Mouse (Mus musculus): ENCODE results near the gene Ddx4.

Gene Ddx4

DNA sequence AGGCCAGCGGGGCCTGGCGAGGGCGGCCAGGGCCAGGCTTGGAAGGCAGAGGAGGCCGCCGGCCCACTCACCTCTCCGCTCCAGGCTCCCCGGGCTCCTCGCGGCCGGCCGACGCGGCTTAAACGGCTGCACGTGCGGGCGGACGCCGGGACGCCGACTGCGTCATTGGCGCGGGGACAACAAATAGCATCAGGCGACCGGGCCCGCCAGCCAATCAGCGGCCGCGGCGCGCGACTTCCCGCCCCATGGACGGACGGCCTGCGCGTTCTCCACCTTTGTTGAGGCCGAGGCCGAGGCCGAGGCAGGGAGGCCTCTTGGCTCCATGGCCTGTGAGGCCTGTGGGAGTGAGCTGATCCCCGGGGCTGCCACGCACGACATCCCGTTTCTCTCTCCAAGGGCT lies at the start of gene Ddx4:
Gene Ddx4, minus strand, starts transcription at position 271 of the 400 bp plus-strand sequence.
- DNase-seq (ENCODE audit: low spot score), result no peak

DNA sequence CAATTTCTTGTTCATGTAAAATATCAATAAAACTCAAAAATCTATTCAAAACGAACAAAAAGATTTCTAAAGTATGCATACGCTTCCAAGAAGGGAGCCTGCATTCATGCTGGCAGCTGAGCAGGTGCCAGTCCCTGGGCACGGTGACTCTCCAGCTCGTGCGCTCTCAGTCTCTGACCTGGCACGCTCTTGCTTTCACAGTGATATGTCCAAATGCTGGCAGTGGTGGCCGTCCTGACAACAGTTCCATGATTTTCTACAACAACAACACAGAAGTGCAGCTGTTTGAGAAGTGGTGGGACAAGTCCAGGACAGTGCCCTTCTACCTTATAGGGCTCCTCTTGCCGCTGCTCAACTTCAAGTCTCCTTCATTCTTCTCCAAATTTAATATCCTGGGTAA lies 49.0 kb upstream of the Ddx4 start:
- DNase-seq (ENCODE audit: low spot score), result no peak

DNA sequence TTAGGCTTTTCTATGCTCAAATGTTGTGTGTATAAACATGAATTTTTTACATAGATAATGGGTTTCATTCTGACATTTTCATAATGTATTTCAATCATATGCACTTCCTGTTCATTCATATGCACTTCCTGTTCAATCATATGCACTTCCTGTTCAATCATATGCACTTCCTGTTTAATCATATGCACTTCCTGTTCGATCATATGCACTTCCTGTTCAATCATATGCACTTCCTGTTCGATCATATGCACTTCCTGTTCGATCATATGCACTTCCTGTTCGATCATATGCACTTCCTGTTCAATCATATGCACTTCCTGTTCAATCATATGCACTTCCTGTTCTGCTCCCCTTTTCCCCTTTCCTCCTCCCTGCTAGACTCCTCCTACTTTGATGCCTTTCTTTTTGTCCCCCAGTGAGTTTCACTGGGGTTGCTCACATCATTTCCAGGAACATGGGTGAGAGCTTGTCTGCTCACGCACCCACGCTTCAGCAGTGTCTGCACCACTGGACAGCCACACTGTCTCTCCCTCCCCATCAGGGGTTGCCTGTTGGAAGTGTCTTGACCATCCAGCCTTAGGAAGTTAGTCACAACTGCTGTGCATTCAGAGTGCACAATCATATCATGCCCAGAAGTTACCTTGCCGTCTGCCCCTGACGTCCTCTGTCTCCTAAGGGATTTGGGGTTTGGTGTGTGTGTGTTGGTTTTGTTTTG lies 43.4 kb upstream of the Ddx4 start:
- DNase-seq (ENCODE audit: low spot score), result no peak

DNA sequence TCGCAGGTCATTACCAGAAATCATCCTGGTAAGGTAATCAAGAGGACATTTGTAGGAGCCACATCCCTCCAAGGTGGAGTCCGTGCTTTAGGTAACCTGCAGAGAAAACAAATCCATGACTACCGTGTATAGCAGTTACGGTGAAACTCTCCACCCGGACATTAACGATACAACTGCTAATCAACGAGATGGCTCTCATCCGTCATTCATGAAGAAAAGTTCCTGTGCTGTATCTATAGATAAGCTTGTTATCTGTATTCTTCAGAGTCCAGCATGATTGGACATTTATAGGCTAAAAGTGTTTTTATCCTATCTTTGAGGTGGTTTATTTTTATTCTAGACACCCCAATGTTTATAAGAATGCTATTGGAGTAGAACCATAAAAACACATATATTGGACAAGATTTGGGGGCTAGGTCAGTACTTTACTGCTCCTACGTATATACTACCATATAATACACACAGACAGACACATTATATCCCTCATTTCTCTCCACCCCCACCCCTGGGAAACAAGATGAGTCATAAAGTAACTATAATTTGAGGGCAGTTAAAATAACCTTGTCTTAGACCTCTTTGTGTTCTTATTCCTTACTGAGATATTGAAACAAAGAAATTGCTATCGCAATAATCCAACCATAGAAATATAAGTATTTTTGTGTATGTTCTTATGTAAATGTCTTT lies 40.7 kb upstream of the Ddx4 start:
- no peak for DNase-seq (ENCODE audit: low spot score)

DNA sequence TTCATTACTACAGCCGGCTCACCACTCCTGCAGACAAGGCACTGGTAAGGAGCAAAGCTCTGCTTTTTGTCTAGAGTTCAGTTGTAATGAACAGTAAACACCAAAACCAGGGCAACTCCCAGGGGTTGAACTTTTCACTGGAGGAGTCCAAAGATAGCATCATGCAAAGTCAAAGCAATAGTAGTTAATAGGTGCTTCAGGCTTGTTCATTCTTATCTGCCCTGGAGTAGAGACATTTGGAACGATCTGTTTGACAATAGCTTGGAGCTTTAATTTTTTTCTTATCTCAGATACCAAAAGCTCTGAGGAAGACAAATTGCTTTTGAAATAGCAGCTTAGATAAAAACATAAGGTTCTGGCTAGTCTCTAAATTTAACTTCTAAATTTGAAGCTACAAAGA lies 33.9 kb upstream of the Ddx4 start:
- no peak for DNase-seq (ENCODE audit: low spot score)

DNA sequence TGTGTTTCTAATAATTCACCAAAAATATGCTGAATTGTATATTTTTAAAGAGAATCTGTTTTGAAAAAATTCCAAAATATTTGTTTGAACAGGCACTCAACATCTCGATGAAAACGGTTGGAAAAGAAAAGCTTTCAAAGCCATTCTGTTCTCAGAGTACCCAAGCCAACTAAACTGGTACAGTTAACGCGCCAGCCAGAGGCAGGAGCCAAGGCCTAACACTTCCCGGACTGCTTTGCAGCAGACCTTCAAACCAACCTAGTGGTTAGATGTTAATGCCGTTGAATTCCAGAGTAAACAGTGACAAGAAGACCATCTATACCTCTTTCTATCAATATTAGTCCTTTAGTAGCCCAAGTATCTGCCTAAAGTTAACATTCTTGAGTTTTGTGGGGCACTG lies 31.7 kb upstream of the Ddx4 start:
- no peak for DNase-seq (ENCODE audit: low spot score)

DNA sequence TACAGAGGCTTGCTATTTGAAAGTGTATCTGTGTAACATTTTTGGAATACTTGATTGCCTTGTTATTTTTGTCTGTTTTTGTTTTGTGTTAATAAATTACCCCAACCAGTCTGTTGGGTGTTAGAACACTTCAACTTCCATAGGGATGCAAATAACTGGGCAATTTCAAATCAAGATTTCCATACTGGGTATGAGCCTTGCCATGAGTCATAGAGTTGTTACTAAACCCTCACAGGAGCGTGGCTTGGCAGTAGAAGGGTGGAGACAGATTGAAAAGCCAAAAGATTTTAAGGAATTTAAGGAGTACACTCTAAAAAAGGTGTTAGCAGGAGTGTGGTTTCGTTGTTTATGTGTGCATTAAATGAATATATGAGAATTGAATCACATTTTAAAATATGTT lies 31.0 kb upstream of the Ddx4 start:
- DNase-seq (ENCODE audit: low spot score), result no peak

DNA sequence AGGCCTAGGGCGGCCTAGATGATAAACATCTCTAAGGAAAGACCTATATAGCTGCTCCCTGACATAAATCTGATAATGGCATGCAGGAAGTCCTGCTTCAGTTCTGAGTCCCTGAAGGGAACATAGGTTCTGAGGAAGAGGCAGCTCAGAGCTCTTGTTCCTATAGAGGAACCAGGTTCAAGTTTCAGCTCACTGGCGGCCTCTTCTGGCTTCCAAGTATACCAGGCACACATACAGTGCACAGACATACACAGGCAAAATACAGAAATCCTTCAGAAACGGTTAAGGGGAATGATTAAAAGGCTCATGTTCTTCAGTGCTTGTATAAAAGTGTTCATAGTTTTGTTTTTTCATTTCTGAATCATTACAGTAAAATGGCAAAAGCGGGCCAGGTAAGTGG lies 25.9 kb upstream of the Ddx4 start:
- no peak for DNase-seq (ENCODE audit: low spot score)

DNA sequence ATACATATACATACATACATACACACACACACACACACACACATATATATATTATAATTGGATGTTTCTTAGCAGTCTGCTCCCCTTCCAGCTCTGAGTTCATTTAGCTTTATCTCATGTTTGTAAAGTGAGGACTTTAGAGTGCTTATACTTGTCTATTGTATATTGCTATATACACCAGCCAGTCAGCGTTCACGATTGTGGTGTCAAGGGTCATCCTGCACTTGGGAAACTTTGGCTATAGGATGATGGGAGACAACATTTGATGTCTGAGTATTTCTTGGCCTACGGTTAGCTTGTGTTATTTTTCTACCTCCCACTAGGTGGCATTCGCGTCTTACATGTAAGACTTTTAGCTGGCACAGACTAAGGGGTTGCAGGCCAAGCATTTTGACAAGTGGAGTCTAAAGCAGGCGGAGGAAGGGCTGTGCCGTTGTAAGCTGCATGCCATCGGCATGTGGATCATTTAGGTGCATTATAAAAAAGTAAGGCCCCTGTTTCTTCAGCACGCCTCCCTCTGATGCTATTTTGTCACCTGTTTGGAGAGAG lies 21.7 kb upstream of the Ddx4 start:
- DNase-seq (ENCODE audit: low spot score), result peak; percentile 36

DNA sequence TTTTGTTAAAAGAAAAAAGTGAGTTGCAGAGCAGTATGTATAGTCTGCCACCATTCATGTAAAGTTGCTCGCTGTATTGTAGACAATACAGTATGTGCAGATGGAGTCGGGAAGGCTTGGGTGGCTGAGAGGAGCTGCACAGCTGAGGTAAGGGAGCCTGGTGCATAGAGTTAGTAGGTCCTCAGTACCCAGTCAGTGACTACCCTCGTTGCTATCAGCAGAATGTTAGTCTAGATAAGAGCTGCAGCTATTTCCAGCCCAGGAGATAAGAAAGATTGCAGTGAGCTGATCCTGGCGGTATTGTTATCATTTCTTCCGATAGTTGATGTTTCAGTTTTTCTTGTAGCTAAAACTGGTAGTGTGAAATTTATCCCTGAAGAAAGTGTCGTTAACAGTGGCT lies 20.5 kb upstream of the Ddx4 start:
- no peak for DNase-seq (ENCODE audit: low spot score)

DNA sequence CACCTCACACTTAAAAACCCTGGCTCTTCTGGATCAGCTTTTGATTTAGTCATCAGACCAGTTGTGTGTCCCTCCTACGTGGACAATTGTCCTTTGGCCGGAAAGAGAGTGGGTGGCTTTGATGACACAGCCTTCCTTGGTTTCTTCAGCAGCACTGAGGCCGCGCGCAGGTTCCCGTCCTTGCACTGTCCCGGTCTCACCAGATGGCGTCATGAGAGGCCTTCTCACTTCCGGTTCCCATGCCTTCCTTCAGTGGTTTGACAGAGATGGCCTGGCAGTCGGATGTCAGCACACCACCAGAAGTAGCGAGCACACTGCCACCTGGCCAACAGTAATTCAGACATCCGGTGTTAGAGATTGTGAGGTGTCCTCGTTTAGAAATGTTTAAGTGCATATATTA lies 19.4 kb upstream of the Ddx4 start:
- DNase-seq (ENCODE audit: low spot score), result no peak

DNA sequence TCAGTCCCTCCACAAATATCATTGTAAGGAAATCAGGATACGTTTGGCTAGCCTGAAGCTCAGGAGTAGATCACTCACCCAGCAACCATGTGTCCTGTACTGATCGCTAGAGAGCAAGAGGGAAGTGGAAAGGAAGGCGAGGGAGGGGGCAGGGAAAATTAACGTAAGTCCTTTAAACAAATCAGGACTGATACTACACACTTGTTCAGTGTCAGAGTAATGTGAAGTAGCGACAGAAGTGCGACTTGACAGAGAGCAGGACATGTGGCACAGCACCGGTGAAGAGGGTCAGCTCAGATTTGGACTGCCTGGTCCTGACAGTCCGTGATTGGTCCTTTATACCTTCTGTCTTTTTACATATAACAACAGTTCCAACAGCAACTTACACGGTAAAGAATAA lies 14.9 kb upstream of the Ddx4 start:
- no peak for DNase-seq (ENCODE audit: low spot score)

DNA sequence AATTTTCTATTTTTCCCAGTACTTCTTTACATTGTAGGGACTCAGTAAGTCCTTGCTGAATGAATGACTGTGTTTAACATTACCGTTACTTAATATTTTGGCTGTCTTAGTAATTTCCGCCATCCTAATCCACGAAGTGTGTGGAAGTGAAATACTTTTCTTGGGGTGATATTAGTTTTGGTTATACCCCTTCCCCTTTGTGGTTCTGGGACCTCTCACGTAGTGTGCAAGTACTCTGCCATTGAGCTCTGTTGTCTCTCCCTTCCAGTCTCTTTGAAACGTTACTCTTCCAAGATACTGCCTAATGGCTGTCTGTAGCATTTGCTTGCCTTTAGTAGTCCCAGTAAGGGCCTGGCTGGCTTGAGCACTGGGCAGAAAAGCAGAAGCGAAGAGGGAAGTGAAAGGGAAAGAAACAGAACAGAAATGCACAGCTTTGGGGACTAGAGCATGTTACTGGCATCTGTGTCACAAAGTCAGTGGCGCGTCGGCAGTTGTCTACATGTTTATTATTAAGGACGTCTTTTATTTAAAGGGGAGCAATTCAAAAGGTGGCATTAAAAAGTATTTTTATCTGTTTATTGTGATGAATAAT lies 14.3 kb upstream of the Ddx4 start:
- DNase-seq (ENCODE audit: low spot score), result no peak

DNA sequence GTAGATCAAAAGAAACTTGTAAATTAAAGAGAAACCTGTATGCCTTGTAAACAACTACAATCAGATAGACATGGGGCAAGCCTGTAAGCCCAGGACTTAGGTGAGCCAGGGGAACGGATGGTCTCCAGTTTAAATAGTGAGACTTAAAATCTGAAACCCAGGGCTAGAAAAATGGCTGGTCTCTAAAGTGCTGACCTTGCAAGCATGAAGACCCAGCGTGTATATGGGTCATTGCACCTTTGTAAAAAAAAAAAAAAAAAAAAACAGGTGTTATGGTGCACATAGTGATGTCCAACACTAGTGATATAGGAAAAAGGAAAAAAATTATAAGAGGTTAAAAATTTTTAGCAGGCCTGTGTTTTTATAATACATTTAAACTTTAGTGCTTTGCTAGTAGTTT lies 9.4 kb upstream of the Ddx4 start:
- no peak for DNase-seq (ENCODE audit: low spot score)

DNA sequence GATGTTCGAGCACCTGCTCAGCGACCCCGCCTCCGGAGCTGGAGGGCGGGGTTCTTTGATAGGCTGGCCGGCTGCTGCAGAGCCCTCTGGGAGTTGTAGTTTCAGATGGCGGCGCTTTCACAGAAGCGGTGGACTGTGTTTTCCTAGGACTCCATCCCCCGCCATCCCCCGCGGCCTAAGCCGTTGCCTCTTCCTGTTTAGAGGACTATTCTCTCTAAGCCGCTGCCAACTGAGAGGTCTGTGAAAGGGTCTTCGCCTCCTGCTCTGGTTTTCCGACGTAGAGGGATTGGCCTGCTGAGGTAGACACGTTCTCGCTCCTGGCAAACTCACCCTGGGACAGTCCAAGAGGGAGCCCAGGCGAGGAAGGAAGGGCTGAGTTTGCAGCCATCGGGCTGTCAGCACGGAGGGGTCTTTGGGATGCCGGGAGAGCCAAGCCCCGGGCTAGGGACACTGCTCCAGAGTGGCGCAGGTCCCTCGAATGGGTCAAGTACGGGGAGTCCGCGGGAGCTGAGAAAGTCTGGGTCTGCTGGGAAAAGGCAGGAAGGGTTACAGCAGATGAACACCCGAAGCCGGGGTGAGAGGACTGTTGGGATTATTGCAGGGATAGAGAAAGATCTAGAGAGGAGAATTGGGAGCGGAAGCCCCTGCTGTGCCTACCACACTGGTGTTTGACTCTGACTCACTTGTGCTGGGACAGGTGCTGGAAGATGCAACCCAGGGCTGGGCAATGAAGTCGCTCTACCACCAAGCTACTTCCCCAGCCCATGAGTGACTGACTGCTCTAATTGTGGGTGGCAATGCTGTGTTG lies 8.5 kb upstream of the Ddx4 start, which contains the start of gene Slc38a9:
Gene Slc38a9, plus strand, starts transcription at position 178 of the 808 bp plus-strand sequence.
- DNase-seq (ENCODE audit: low spot score), result peak; percentile 88

DNA sequence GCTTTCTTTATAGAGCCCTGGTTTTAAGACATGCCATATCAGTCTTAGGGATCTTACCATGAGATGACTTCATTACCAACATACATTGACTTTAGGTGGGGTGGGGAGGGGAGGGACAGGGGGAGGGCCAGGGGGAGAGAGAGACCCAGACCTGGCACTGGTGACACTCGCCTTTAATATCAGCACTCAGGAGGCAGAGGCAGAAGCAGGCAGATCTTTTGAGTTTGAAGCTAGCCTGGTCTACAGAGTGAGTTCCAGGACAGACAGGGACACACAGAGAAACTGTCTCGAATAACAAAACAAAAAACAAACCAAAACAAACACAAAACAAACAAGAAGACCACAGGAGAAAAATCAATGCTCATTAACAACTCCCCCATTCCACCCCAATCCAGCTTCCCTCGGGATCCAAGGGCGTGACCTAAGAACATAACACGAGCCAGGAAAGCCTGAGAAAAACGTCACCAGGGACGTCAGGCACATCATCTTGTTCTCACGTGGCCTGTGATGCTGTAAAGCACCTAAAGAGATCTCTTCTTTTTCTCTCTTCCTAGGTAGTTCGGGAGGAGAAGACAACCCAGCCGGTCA lies 7.8 kb upstream of the Ddx4 start:
- DNase-seq (ENCODE audit: low spot score), result no peak

DNA sequence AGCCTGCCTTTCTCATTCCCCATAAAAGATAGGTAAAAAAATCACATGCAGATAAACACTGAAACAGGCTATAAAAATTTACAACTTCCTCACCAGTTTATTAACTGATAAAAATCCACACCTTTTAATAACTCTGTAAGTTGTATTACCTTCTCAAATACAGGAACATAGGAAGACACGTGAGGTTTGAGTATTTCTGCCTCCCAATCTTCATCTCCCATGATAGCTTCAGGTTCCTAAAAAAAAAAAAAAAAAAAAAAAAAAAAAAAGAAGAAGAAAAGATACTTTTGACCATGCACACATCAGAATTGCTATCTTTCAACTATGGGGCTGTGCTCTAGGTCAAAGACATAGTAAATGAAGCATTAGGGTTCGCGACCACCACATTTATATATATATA lies 1.1 kb downstream of the Ddx4 start:
- no peak for DNase-seq (ENCODE audit: low spot score)

DNA sequence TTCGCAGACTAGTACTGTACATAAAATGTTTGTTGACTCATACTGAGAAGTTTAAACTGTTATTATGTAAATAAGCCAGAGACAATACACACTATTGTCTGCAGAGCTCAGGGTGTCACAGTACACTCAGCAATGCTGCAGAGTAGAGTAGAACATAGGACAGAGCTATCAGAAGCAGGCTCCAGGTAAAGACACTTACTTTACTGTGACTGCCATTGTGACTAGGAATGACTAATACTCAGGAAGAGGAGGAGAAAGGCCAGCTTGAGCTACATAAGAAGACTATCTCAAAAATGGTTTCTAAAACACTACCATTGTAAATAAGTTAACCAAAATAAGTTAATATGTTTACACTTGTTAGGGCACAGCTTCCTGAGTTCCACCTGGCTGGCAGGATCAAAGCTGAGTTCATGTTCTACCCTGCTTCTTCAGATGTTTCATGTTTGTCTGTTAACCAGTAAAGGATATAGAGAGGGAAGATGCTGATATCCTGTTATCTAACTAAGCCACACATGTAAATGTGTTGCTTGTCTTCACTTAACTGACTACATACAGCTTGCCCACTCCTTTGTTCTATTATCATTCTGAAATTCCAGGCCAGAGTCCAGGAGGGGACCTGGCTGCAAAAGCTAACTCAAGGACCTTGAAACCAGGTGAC lies 6.6 kb downstream of the Ddx4 start:
- DNase-seq (ENCODE audit: low spot score), result no peak

DNA sequence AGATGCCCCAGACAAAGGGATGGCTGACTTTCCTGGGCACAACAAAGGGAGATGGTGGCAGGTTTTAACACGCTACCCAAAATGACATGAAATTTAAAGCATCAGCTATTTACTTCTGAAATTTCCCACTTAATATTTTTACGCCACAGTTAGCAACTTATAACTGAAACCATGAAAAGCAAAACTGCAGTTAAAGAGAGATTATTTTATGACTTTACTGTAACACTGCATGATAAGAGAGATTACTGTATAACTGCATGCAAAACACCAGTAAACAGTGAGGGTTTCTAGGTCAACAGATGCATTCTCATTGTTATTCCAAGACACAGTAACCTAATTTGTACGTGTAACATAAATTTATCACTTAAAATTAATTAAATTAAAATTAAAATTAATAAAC lies 7.3 kb downstream of the Ddx4 start:
- DNase-seq (ENCODE audit: low spot score), result no peak

DNA sequence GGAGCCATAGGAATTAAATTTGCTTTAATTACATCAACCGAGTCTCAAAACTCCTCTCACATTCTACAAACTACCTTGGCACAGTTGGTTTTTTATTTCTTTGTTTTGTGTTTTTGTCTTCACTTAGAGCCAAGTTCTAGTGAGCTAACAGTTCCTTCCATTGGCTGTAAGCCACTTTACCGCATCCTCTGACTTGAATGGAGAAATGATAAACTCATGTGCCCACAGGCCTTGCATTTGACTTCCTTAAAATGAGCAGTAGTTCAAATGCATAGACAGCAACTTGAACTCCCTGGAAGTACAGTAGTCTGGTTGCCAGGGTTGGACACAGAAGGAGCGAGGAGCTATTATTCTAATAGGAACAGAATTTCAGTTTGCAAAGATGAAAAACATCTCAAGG lies 9.4 kb downstream of the Ddx4 start:
- DNase-seq (ENCODE audit: low spot score), result no peak

DNA sequence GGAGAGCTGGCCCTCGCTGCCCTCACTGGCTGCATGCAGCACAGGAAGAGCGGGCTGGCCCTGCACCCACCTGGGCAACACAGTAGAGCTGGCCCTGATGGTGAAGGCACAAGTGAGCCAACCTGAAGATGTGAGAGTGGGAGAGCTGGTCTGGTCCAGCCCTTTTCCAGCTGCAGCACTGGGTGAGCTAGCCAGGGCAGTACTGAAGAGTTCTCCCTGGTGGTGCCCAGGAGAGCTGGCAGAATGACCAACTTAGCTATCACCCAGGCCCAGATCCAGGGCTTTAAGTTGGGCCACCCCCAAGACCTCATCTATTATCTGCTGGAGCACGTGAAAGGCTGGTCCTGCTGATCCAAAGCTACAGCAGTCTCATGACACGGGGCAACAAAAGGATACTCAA lies 13.2 kb downstream of the Ddx4 start:
- no peak for DNase-seq (ENCODE audit: low spot score)

DNA sequence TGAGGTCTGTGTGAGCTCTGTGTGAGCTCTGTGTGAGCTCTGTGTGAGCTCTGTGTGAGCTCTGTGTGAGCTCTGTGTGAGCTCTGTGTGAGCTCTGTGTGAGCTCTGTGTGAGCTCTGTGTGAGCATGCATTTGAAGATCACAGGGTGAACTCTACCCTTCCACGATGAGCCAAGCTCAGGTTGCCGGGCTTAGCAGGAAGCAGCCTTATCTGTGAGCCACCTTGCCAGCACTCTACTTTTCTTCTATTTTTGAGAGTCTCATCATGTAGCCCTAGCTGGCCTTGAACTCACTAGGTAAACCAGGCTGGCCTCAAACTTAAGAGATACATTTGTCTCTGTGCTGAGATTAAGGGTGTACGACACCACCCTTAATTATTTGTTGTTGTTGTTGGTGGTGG lies 15.8 kb downstream of the Ddx4 start:
- DNase-seq (ENCODE audit: low spot score), result no peak
